Mouse (Mus musculus) left cerebral cortex, adult 2 months (tissue): ENCODE results near the gene Kdm5b. TPM values are rescaled to one million over a fixed set of nuclear protein-coding genes. Genes with fewer than 3 reads are reported as not detected.
"Not testable (repeated sequence)": the region's sequence is repeated elsewhere in the genome, so short reads cannot be mapped to it uniquely, and the experiment has no call there.

Experiments used
- DNase-seq, 2 experiments: peaks; one replicate each; pipeline ENCODE4 v3.0.0; 2021 to 2022; ENCODE audit warnings: low spot score in 2 of 2, mixed read lengths in 1 of 2; ENCODE audit errors: extremely low spot score in 1 of 2
- H3K27ac ChIP-seq: fragments of 200-600 bp; 2 replicates; pipeline ENCODE4 v1.8.1; 2022
- H3K4me3 ChIP-seq: fragments of 200-600 bp; 2 replicates; pipeline ENCODE4 v1.8.1; 2022
- CTCF ChIP-seq: fragments of 200-600 bp; IDR thresholded peaks from 2 replicates; pipeline ENCODE4 v1.8.1; 2022; ENCODE audit warnings: antibody characterized with exemption, mild to moderate bottlenecking, moderate library complexity
- intact Hi-C: fragments of 180-260 bp; cut with DNase I; formaldehyde crosslinking; loops from one replicate; pipeline ENCODE4 v1.15.1; 2025
- long read RNA-seq, 2 experiments: library from polyadenylated mRNA; stranded (forward); transcript quantifications; one replicate each; pipeline ENCODE4 v2.0.0; 2021; ENCODE audit warnings: borderline mapping rate in 2 of 2
- total RNA-seq, 2 experiments: library from RNA; stranded (reverse); gene quantifications; 2 replicates each; pipeline ENCODE4 v1.2.3; 2021

Kdm5b gene
- total RNA-seq = 10 to 100 TPM; 70.5 to 71.0 TPM
- long read RNA-seq, experiment 1, full-length matches to known transcripts = 27 of 42 reads
- long read RNA-seq, experiment 1, partial matches to known transcripts = 8 of 42 reads
- long read RNA-seq, experiment 1, other reads (novel, unspliced or antisense) = 7 of 42 reads
- long read RNA-seq, experiment 2, full-length matches to known transcripts = 35 of 44 reads
- long read RNA-seq, experiment 2, partial matches to known transcripts = 5 of 44 reads
- long read RNA-seq, experiment 2, other reads (novel, unspliced or antisense) = 4 of 44 reads

- intact Hi-C loops = loop anchor here (2.0 kb wide), 1 partner anchor 65 kb away; the partner anchor contains the start of gene Rabif
- peak within 1 kb of the TSS; percentile 98 for H3K4me3 ChIP-seq
- peak; percentile 87 to 91 for DNase-seq
- peak within 1 kb of the TSS; percentile 91 for H3K27ac ChIP-seq
- TF ChIP-seq CTCF = no peak
Observed at GRCm38 (mm10) chr1:134559976-134560375, at the start of gene Kdm5b. Gene Kdm5b (plus strand): TSS chr1:134560171.

DNA sequence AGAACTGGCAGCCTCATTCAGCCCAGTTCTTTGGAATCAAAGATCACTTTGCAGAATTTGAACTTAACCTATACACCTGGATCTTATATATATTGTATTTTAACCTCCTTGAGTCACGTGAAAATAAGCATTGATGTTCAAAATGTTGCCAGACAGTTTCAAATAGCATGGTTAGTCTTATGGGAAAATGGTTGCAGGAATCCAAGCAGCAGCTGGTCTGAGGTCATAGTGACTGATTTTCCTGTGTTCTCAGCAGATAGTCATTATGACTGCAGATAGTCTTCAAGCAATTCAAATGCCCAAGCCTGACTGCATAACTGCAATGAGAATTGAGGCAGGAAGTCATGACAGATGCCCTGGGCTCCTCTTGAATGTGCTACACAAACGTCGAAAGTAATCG lies 47.8 kb upstream of the Kdm5b start:
- intact Hi-C loops = loop anchor here (10.0 kb wide), 1 partner anchor 323 kb away; no protein-coding TSS in a partner anchor
- Histone ChIP-seq H3K27ac (no peak overlapping the region), H3K4me3 (no peak overlapping the region)
- TF ChIP-seq CTCF = no peak
- no peak for DNase-seq

- H3K4me3 ChIP-seq = no peak overlapping the region
- no peak overlapping the region for H3K27ac ChIP-seq
- intact Hi-C loops = loop anchor here (10.0 kb wide), 1 partner anchor 322 kb away; no protein-coding TSS in a partner anchor
- TF ChIP-seq CTCF = no peak
- DNase-seq = no peak
Observed at GRCm38 (mm10) chr1:134512584-134512983, 47.4 kb upstream of the Kdm5b start.

DNA sequence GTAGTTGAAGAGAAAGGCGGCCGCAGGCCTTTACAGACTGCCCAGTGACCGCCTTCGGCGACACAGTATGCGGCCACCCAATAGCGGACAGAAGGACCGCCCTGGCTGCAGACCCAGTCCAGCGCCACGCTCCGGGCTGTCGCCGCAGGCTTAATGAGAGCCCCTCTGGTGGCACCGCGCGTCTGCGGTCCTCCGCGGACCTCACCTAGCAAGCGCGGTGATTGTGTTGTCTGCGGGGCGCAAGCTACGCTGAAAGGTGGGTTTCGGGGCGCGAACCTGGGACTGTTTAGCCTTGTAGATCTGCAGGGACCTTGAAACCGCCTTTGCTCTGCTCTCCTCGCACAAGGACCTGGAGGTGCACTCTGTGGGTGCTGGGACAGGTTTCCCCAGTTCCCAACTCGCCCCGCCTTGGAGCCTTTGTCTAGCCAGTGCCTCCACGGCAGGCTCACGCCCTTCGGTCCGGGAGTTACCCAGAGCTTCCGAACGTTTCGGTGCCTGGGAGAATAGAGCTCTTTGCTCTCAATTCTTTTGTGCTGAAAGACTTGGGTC lies 46.6 kb upstream of the Kdm5b start:
- no peak for DNase-seq
- Histone ChIP-seq H3K27ac (no peak overlapping the region), H3K4me3 (peak overlapping the region; percentile 33)
- no peak for TF ChIP-seq CTCF
- intact Hi-C loops = loop anchor here (10.0 kb wide), 1 partner anchor 321 kb away; no protein-coding TSS in a partner anchor

- DNase-seq = no peak
- Histone ChIP-seq H3K27ac (no peak overlapping the region), H3K4me3 (no peak overlapping the region)
- intact Hi-C loops = loop anchor here (10.0 kb wide), 1 partner anchor 321 kb away; no protein-coding TSS in a partner anchor
- no peak for TF ChIP-seq CTCF
Observed at GRCm38 (mm10) chr1:134513876-134514590, 45.9 kb upstream of the Kdm5b start.

DNA sequence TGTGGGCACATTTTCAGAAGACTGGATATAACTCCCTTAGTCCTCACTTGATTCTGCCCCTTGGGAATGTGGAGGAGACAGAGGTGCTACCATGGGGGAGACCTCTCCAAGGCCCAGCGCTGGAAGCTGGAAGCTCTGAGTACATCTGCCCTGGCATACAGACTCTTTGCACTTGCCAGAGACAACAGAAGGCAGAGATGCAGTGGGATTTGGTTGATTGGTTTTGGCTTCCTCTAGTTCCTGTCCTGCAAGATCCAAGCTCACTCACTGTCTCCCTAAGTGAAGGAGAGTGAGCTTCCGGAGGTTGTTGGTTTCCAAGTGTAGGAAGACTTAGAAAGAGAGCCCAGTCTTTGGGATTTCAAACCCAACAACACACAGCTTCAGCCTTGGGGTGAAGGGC lies 44.1 kb upstream of the Kdm5b start:
- no peak overlapping the region for H3K4me3 ChIP-seq
- TF ChIP-seq CTCF = no peak
- intact Hi-C loops = loop anchor here (10.0 kb wide), 1 partner anchor 319 kb away; no protein-coding TSS in a partner anchor

GRCm38 (mm10) chr1:134516491-134517198 lies 43.3 kb upstream of the Kdm5b start:
- intact Hi-C loops = loop anchor here (10.0 kb wide), 1 partner anchor 318 kb away; no protein-coding TSS in a partner anchor
- TF ChIP-seq CTCF = no peak
- Histone ChIP-seq H3K27ac (no peak overlapping the region), H3K4me3 (no peak overlapping the region)
- DNase-seq = no peak

More for the DNA sequence above, 44.1 kb upstream of the Kdm5b start:
- no peak for DNase-seq
- no peak overlapping the region for H3K27ac ChIP-seq

DNA sequence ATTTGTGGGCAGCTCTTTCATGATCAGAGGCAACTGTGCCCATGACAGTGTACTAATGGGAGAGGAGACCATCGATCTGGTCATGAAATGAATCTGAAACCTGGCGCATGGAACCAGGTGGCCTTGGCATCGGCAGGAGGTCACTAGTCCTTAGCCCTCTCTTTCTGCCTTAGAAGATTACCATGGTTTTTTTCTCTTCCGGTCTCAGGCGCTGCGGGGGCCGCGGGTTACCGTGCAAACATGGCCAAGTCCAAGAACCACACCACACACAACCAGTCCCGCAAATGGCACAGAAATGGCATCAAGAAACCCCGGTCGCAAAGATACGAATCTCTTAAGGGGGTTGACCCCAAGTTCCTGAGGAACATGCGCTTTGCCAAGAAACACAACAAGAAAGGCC lies 42.1 kb upstream of the Kdm5b start:
- H3K27ac ChIP-seq, DNase-seq, H3K4me3 ChIP-seq: not testable (repeated sequence)
- intact Hi-C loops = loop anchor here (2.0 to 10.0 kb wide), 2 partner anchors 39 to 317 kb away; no protein-coding TSS in a partner anchor

- no peak overlapping the region for H3K4me3 ChIP-seq
- peak; percentile 78 to 80 for DNase-seq
- H3K27ac ChIP-seq = no peak overlapping the region
- peak; percentile 84 for TF ChIP-seq CTCF
- intact Hi-C loops = loop anchor here (2.0 to 10.0 kb wide), 2 partner anchors 38 to 316 kb away; no protein-coding TSS in a partner anchor
Observed at GRCm38 (mm10) chr1:134518677-134519076, 41.3 kb upstream of the Kdm5b start.

GRCm38 (mm10) chr1:134519201-134519600 lies 40.8 kb upstream of the Kdm5b start:
- not testable (repeated sequence) for H3K4me3 ChIP-seq, DNase-seq, H3K27ac ChIP-seq
- intact Hi-C loops = loop anchor here (2.0 to 10.0 kb wide), 2 partner anchors 38 to 316 kb away; no protein-coding TSS in a partner anchor

GRCm38 (mm10) chr1:134520001-134520721 lies 39.8 kb upstream of the Kdm5b start:
- DNase-seq = no peak
- Histone ChIP-seq H3K27ac (no peak overlapping the region), H3K4me3 (no peak overlapping the region)
- intact Hi-C loops = loop anchor here (5.0 kb wide), 1 partner anchor 72 kb away; no protein-coding TSS in a partner anchor
- no peak for TF ChIP-seq CTCF
